Mouse (Mus musculus) C2C12 (cell line): Measurements from ENCODE around the gene Tmem126b. TPM values are rescaled to one million over a fixed set of nuclear protein-coding genes. Genes with fewer than 3 reads are reported as not detected.

Source experiments
- H3K27me3 ChIP-seq: one replicate; pipeline ENCODE4 v1.6.1; 2011; ENCODE audit not compliant: control insufficient read depth, insufficient read depth, insufficient read length
- H3K36me3 ChIP-seq: one replicate; pipeline ENCODE4 v1.6.1; 2011; ENCODE audit not compliant: control insufficient read depth, insufficient read depth
- H3K4me3 ChIP-seq: one replicate; pipeline ENCODE4 v1.5.1; 2011; ENCODE audit warnings: mild to moderate bottlenecking, control low read depth; ENCODE audit not compliant: poor library complexity, insufficient read depth, severe bottlenecking
- H3K79me2 ChIP-seq: one replicate; pipeline ENCODE4 v1.6.1; 2011; ENCODE audit not compliant: control insufficient read depth, insufficient read depth
- H3K79me3 ChIP-seq: one replicate; pipeline ENCODE4 v1.6.1; 2011; ENCODE audit warnings: low read depth, control low read depth
- H3ac ChIP-seq: one replicate; pipeline ENCODE3; 2011; ENCODE audit warnings: low read depth; ENCODE audit not compliant: control insufficient read depth, insufficient read length
- CEBPB ChIP-seq: IDR thresholded peaks from one replicate; pipeline ENCODE4 v1.6.1; 2011; ENCODE audit warnings: low read depth, mild to moderate bottlenecking, control low read depth, moderate library complexity
- CTCF ChIP-seq: IDR thresholded peaks from one replicate; pipeline ENCODE4 v1.5.1; 2011; ENCODE audit not compliant: control insufficient read depth, insufficient read depth, insufficient read length
- FOSL1 ChIP-seq: IDR thresholded peaks from one replicate; pipeline ENCODE4 v1.8.0; 2011; ENCODE audit warnings: mild to moderate bottlenecking, low read length; ENCODE audit not compliant: poor library complexity, insufficient read depth, severe bottlenecking
- MAX ChIP-seq: IDR thresholded peaks from one replicate; pipeline ENCODE4 v1.6.1; 2011; ENCODE audit warnings: mild to moderate bottlenecking, control low read depth
- MYOD1 ChIP-seq: IDR thresholded peaks from one replicate; pipeline ENCODE4 v1.6.1; 2011; ENCODE audit warnings: low read depth; ENCODE audit not compliant: control insufficient read depth, insufficient read length
- MYOG ChIP-seq: IDR thresholded peaks from one replicate; pipeline ENCODE4 v1.6.1; 2011; ENCODE audit not compliant: control insufficient read depth, insufficient read length; ENCODE audit errors: extremely low read depth
- USF1 ChIP-seq: IDR thresholded peaks from one replicate; pipeline ENCODE4 v1.6.1; 2011; ENCODE audit warnings: low read depth, mild to moderate bottlenecking, control low read depth, moderate library complexity
- long read RNA-seq, 2 experiments: library from polyadenylated mRNA; unstranded; transcript quantifications; one replicate each; pipeline ENCODE4 v2.0.0; 2019 to 2020
- polyA plus RNA-seq: library from polyadenylated mRNA; unstranded; fragments of >200 nt; fragmentation: generic; extraction: Trizol; gene quantifications from one replicate; pipeline ENCODE4 v1.2.1, GENCODE M21; 2012; ENCODE audit warnings: missing spikeins

Gene Tmem126b
- polyA plus RNA-seq = 6.1 TPM
- long read RNA-seq, experiment 1, transcript Tmem126b-201 (5 exons, 2,259 nt) = major isoform, 16 of 17 reads
- long read RNA-seq, experiment 1, partial matches to known transcripts = 0 of 17 reads
- long read RNA-seq, experiment 1, other reads (novel, unspliced or antisense) = 1 of 17 reads
- long read RNA-seq, experiment 2, transcript Tmem126b-201 (5 exons, 2,259 nt) = major isoform, 39 of 42 reads
- long read RNA-seq, experiment 2, partial matches to known transcripts = 0 of 42 reads
- long read RNA-seq, experiment 2, other reads (novel, unspliced or antisense) = 3 of 42 reads

DNA sequence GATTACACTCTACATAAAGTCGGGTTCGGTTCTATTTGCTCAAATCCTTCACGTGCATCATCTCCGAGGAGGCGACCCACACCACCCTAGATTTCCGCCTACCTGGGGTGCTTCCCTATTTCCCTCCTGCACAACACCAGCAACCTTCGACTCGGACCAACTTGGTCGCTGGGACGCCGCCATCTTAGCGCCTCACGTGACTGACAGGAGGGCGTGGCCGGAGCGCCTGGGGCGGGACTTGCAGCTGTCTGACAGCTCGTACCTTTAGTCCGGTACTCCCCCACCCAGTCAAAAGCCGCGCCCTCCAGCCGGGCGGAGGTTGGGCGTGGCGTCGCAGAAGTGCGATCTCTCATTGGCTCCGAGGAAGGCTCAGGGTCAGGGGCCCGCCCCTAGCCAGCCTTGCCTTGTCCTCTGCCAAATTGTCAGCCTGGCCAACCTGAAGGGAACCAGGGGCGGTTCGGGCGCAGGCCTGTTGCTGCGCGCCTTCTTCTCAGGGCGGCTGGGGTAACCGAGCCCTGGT is at the start of gene Tmem126b:
Gene Tmem126b (minus strand): TSS at position 209 of the 520 bp plus-strand sequence.
- Histone ChIP-seq H3K36me3 (no peaks in the 10 kb centered on the region), H3K79me3 (no peaks in the 10 kb centered on the region), H3K4me3 (peak within 1 kb of the TSS; percentile 44), H3K79me2 (peaks cover 5% of the 10 kb centered on the region), H3ac (peak within 1 kb of the TSS; percentile 62), H3K27me3 (no peaks in the 10 kb centered on the region)
- peak; percentile 98 for TF ChIP-seq USF1
- TF ChIP-seq CTCF = no peak
- TF ChIP-seq FOSL1 = no peak
- no peak for TF ChIP-seq MYOD1
- no peak for TF ChIP-seq MAX

DNA sequence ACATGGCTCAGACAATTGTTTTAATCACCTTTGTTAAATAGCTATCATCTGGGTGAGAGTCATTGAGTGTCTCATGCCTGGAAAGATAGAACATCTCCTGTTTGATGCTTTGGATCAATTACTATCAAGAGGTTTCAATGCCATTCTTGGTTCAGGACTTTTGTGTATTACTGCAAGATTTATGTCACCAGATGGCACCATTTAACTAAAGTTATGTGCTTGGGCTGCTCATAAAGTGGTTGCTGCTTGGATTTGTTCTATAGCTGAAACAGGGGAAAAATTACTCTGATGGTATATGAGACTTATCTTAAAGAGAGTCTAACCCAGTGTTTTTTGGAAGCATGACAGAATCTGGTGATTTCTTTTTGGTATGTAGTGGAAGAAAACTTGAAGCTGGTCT is 36.5 kb upstream of the Tmem126b start:
- Histone ChIP-seq H3K4me3 (no peak overlapping the region), H3K79me2 (no peaks in the 10 kb centered on the region), H3K79me3 (no peaks in the 10 kb centered on the region)

DNA sequence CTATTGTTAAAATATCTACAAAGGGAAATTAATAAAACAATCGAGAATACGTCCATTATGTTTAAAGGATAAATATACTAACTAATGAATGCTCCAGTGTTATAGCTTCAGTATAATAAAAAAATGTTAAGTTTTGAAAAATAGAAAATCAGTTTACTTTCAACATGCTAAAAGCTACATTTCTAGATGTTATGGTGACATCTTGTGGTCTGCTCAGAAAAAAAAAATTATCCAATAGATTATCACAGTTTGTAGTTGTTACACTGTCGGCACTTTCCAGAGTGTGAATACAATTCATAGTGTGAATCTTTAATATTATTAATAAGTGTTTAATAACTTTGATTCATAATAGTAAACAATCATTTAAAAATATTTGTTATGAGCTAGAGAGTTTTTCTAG is 32.3 kb upstream of the Tmem126b start:
- H3ac ChIP-seq = no peak overlapping the region

More for the DNA sequence above, 36.5 kb upstream of the Tmem126b start:
- Histone ChIP-seq H3K36me3 (no peaks in the 10 kb centered on the region), H3K27me3 (no peaks in the 10 kb centered on the region), H3ac (no peak overlapping the region)
- no peak for TF ChIP-seq USF1
- no peak for TF ChIP-seq MYOD1

DNA sequence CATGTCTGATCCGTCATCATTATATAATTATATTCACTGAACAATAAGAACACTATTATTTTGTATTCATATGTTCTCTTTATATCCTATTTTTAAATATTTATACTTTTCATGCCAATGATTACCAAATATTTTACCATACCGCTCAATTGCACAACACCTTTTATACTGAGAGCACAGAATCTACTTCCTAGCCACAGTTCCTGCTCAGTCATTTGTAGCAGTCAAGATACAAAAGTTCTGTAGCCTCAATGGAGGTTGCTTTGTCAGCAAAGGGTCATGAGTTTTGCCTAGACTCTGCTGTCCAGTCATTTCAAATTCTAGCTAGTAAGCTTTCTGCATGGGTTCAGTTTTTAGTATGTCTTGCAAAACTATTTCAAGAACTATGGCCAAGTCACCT is 6.8 kb upstream of the Tmem126b start:
- TF ChIP-seq CTCF (no peak), MAX (no peak), MYOD1 (no peak), FOSL1 (no peak), MYOG (no peak), USF1 (no peak), CEBPB (no peak)
- H3K79me2 ChIP-seq = no peaks in the 10 kb centered on the region
- no peak overlapping the region for H3K4me3 ChIP-seq
- H3K79me3 ChIP-seq = no peaks in the 10 kb centered on the region
- H3K27me3 ChIP-seq = no peaks in the 10 kb centered on the region
- H3K36me3 ChIP-seq = no peaks in the 10 kb centered on the region
- no peak overlapping the region for H3ac ChIP-seq

More for the DNA sequence above, 32.3 kb upstream of the Tmem126b start:
- TF ChIP-seq MYOD1 (no peak), MAX (no peak), CEBPB (no peak), MYOG (no peak), FOSL1 (no peak), CTCF (no peak), USF1 (no peak)
- peaks cover 3% of the 10 kb centered on the region for H3K27me3 ChIP-seq
- no peak overlapping the region for H3K4me3 ChIP-seq
- no peaks in the 10 kb centered on the region for H3K36me3 ChIP-seq
- no peaks in the 10 kb centered on the region for H3K79me3 ChIP-seq
- H3K79me2 ChIP-seq = no peaks in the 10 kb centered on the region

DNA sequence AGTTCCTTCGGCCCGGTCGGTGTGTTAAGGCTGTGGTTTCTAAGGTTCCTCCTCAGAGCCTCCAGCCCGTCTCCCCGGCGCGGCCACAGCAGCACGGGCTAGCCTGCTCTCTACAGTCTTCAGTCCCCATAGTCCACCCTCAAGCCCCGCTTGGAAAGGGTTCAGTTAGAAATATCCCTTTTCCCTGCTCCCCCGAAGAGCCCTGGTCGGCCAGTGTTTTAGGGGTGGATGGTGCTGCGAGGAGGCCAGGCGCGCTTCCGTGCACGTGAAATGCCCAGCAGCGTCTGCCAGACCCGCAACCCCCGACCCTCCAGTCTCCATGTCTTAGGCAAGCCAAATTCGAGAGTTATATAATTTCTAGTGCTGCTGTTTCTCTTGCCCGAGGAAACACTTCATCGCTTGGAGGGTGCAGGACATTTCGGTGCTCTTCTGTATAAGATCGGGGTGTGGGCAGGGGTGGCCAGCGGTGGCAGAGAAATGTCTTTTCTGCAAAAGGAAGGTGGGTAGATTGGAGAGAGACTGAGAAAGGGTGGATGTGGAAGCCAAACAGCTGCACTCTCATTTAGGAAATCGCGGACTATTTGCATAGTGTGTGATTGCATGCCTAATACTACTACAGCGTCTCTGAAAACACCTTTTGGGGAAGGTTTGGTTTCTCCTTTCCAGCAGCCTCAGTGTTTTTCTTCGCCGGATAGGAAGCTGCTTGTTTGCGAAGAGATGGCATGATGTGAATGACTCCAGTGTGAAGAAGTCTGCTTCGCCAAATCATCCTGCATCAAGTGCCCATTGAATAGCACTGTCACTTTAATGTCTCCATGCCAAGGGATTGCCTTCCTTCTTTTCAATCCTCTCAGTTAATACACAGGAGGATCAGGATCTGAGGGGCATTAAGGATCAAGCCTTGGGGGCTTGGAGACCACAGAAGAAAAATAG is 778 bp upstream of the Tmem126b start, which contains the start of gene Dlg2:
Gene Dlg2 (plus strand): TSS at position 360 of the 933 bp plus-strand sequence.
- Histone ChIP-seq H3ac (peak within 1 kb of the TSS; percentile 62), H3K4me3 (peak within 1 kb of the TSS; percentile 44), H3K79me2 (peaks cover 5% of the 10 kb centered on the region), H3K27me3 (no peaks in the 10 kb centered on the region), H3K79me3 (no peaks in the 10 kb centered on the region), H3K36me3 (no peaks in the 10 kb centered on the region)
- no peak for TF ChIP-seq CEBPB
- TF ChIP-seq MYOG = no peak
- no peak for TF ChIP-seq USF1
- no peak for TF ChIP-seq MYOD1
- no peak for TF ChIP-seq CTCF
- no peak for TF ChIP-seq FOSL1
- no peak for TF ChIP-seq MAX

DNA sequence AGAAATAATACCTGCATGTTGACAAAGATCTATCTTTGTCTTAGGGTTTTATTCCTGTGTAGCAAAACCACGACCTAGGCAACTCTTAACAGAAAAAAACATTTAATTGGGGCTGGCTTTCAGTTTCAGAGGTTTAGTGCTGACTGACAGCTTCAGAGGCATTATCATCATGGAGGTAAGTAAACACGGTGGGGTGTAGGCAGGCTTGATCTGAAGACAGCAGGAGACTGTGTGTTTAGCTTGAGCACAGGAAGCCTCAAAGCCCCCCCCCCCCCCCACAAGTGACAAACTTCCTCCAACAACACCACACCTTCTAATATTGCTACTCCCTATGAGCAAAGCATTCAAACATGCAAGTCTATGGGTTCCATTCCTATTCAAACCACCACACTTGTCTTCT is 2.3 kb downstream of the Tmem126b start:
- H3K79me3 ChIP-seq = no peaks in the 10 kb centered on the region
- peaks cover 4% of the 10 kb centered on the region for H3K36me3 ChIP-seq
- H3ac ChIP-seq = no peak overlapping the region
- H3K4me3 ChIP-seq = no peak overlapping the region
- no peak for TF ChIP-seq FOSL1
- no peak for TF ChIP-seq CEBPB
- TF ChIP-seq MAX = no peak
- no peak for TF ChIP-seq MYOG
- no peak for TF ChIP-seq MYOD1
- no peak for TF ChIP-seq USF1
- TF ChIP-seq CTCF = no peak
- H3K27me3 ChIP-seq = no peaks in the 10 kb centered on the region
- peaks cover 5% of the 10 kb centered on the region for H3K79me2 ChIP-seq
